Mouse (Mus musculus): ENCODE results near the gene Gm6121.
"Not testable (repeated sequence)": the region's sequence is repeated elsewhere in the genome, so short reads cannot be mapped to it uniquely, and the experiment has no call there.

Gm6121 gene

GRCm38 (mm10) chrX:26935597-26935996 lies at the start of gene Gm6121:
Gm6121 (minus strand) TSS chrX:26935697.
- DNase-seq (ENCODE audit: low read depth): not testable (repeated sequence)

Measured in c-Kit-positive CD71-negative TER-119-negative erythroid progenitor cells, embryonic 14.5 days (primary cell).